Mouse (Mus musculus) lung, adult 2 months (tissue): ENCODE measurements around the gene Camta1. TPM values are rescaled to one million over a fixed set of nuclear protein-coding genes. Genes with fewer than 3 reads are reported as not detected.

ENCODE experiments used
- DNase-seq: peaks from one replicate; pipeline ENCODE4 v3.0.0; 2022
- H3K4me1 ChIP-seq: fragments of 200-500 bp; 2 replicates; pipeline ENCODE4 v1.6.1; 2011; ENCODE audit warnings: low read length; ENCODE audit not compliant: control insufficient read depth, insufficient read depth
- H3K4me3 ChIP-seq: fragments of 200-500 bp; replicated peaks from 2 replicates; pipeline ENCODE3; 2011; ENCODE audit warnings: low read depth, mild to moderate bottlenecking, control low read depth, low read length; ENCODE audit errors: extremely low read depth
- CTCF ChIP-seq: fragments of 200-500 bp; IDR thresholded peaks from 2 replicates; pipeline ENCODE4 v1.5.1; 2011; ENCODE audit warnings: mild to moderate bottlenecking, low read length, control low read depth; ENCODE audit not compliant: insufficient read depth
- POLR2A ChIP-seq: fragments of 200-500 bp; IDR thresholded peaks from 2 replicates; pipeline ENCODE4 v1.6.1; 2011; ENCODE audit warnings: low read depth, mild to moderate bottlenecking, control low read depth, low read length, borderline replicate concordance; ENCODE audit errors: extremely low read depth
- WGBS: fragments of 180-500 bp; shearing (Covaris S2); methylation state at CpG from one replicate; pipeline ENCODE4 v1.1.7; 2018; 5-methylcytosine and 5-hydroxymethylcytosine counted together
- polyA plus RNA-seq: library from polyadenylated mRNA; depleted of rRNA; stranded (reverse); fragments of >200 nt; gene quantifications from 2 replicates; pipeline ENCODE4 v1.2.3, GENCODE M21; 2012

Gene Camta1
- polyA plus RNA-seq, 1 experiment: 10.4 TPM

- 61% methylated on average over 9 of the region's 9 CpGs for WGBS
- no peak overlapping the region for H3K4me3 ChIP-seq
- DNase-seq: no peak
- peaks cover 13% of the 10 kb centered on the region for H3K4me1 ChIP-seq
- TF ChIP-seq POLR2A: no peak
- no peak for TF ChIP-seq CTCF
These were observed 1.8 kb upstream of the Camta1 start for GRCm38 (mm10) chr4:151863511-151863910.

- 0% methylated on average over 26 of the region's 58 CpGs for WGBS
- Histone ChIP-seq H3K4me3 (peak overlapping the region; percentile 90), H3K4me1 (peaks cover 13% of the 10 kb centered on the region)
- 0 out of 2 replicates have a peak, but pooled peaks have one; percentile 15 for TF ChIP-seq POLR2A
- no peak for TF ChIP-seq CTCF
- DNase-seq: no peak
These were observed 238 bp downstream of the Camta1 start for GRCm38 (mm10) chr4:151861471-151861805.

- WGBS: 1% methylated on average over 60 of the region's 63 CpGs
- peak; percentile 25 for DNase-seq
These were observed 990 bp downstream of the Camta1 start for GRCm38 (mm10) chr4:151860441-151861331.

GRCm38 (mm10) chr4:151859275-151859674 lies 2.4 kb downstream of the Camta1 start:
- Histone ChIP-seq H3K4me3 (no peak overlapping the region), H3K4me1 (peaks cover 13% of the 10 kb centered on the region)
- 46% methylated on average over 7 of the region's 7 CpGs for WGBS
- DNase-seq: no peak
- TF ChIP-seq CTCF (no peak), POLR2A (no peak)

More at GRCm38 (mm10) chr4:151860441-151861331, 990 bp downstream of the Camta1 start:
- H3K4me1 ChIP-seq: peaks cover 13% of the 10 kb centered on the region
- TF ChIP-seq POLR2A (no peak), CTCF (no peak)
- H3K4me3 ChIP-seq: peak overlapping the region; percentile 69

- 36% methylated on average over 3 of the region's 3 CpGs for WGBS
- DNase-seq: no peak
- TF ChIP-seq POLR2A: no peak
- no peak for TF ChIP-seq CTCF
These were observed 7.7 kb downstream of the Camta1 start for GRCm38 (mm10) chr4:151853949-151854348.

GRCm38 (mm10) chr4:151851179-151851578 lies 10.5 kb downstream of the Camta1 start:
- WGBS: 37% methylated on average over 2 of the region's 2 CpGs
- Histone ChIP-seq H3K4me3 (no peak overlapping the region), H3K4me1 (0 out of 2 replicates have a peak, but pooled peaks cover 2% of the 10 kb centered on the region)
- peak; percentile 48 for DNase-seq
- TF ChIP-seq CTCF: peak; percentile 69
- TF ChIP-seq POLR2A: no peak

More at GRCm38 (mm10) chr4:151853949-151854348, 7.7 kb downstream of the Camta1 start:
- Histone ChIP-seq H3K4me1 (peaks cover 4% of the 10 kb centered on the region), H3K4me3 (no peak overlapping the region)

- 69% methylated on average over 2 of the region's 2 CpGs for WGBS
- Histone ChIP-seq H3K4me1 (peaks cover 6% of the 10 kb centered on the region), H3K4me3 (no peak overlapping the region)
- DNase-seq: no peak
- no peak for TF ChIP-seq CTCF
- no peak for TF ChIP-seq POLR2A
These were observed 19.1 kb downstream of the Camta1 start for GRCm38 (mm10) chr4:151842591-151842990.

GRCm38 (mm10) chr4:151838518-151838917 lies 23.2 kb downstream of the Camta1 start:
- peaks cover 10% of the 10 kb centered on the region for H3K4me1 ChIP-seq
- WGBS: 54% methylated on average over 2 of the region's 2 CpGs
- DNase-seq: no peak
- no peak overlapping the region for H3K4me3 ChIP-seq
- TF ChIP-seq CTCF (no peak), POLR2A (no peak)

GRCm38 (mm10) chr4:151835860-151836259 lies 25.8 kb downstream of the Camta1 start:
- H3K4me3 ChIP-seq: no peak overlapping the region
- 87% methylated on average over 3 of the region's 3 CpGs for WGBS
- TF ChIP-seq CTCF: no peak
- TF ChIP-seq POLR2A: no peak
- H3K4me1 ChIP-seq: peaks cover 5% of the 10 kb centered on the region; the same call in 1 of the 2 replicates
- DNase-seq: no peak

- TF ChIP-seq CTCF (no peak), POLR2A (no peak)
- WGBS: 98% methylated on average over 10 of the region's 10 CpGs
- no peak for DNase-seq
- Histone ChIP-seq H3K4me1 (peaks cover 5% of the 10 kb centered on the region; the same call in 1 of the 2 replicates), H3K4me3 (no peak overlapping the region)
These were observed 27.1 kb downstream of the Camta1 start for GRCm38 (mm10) chr4:151834536-151834935.
